Mouse (Mus musculus) gastrocnemius, adult 8-10 months (tissue): Measurements from ENCODE around the gene Rasip1. TPM values are rescaled to one million over a fixed set of nuclear protein-coding genes. Genes with fewer than 3 reads are reported as not detected.

Experiments used
- DNase-seq, 2 experiments: peaks; one replicate each; pipeline ENCODE4 v3.0.0; 2022; ENCODE audit warnings: low spot score in 2 of 2
- total RNA-seq, 4 experiments: library from RNA; stranded (reverse); gene quantifications; 2 replicates each; pipeline ENCODE4 v1.2.4; 2022

Rasip1 gene
- 1 to 10 TPM; 5.1 to 7.0 (median 5.3) TPM for total RNA-seq

- no peak for DNase-seq
Measured at GRCm38 (mm10) chr7:45627261-45627660, at the start of gene Rasip1. Gene Rasip1, plus strand, starts transcription at chr7:45627488.

- no peak for DNase-seq
Measured at GRCm38 (mm10) chr7:45585923-45586322, 41.4 kb upstream of the Rasip1 start.

- no peak for DNase-seq
Measured at GRCm38 (mm10) chr7:45587631-45588592, 39.4 kb upstream of the Rasip1 start.

- DNase-seq, result peak; percentile 95 to 97
Measured at GRCm38 (mm10) chr7:45589173-45589572, 38.1 kb upstream of the Rasip1 start.

GRCm38 (mm10) chr7:45589898-45590297 lies 37.4 kb upstream of the Rasip1 start:
- no peak for DNase-seq

GRCm38 (mm10) chr7:45590874-45591273 lies 36.4 kb upstream of the Rasip1 start:
- DNase-seq, result no peak

GRCm38 (mm10) chr7:45591880-45592279 lies 35.4 kb upstream of the Rasip1 start:
- DNase-seq, result no peak

- DNase-seq, result peak; percentile 60 to 67
Measured at GRCm38 (mm10) chr7:45593118-45593815, 34.0 kb upstream of the Rasip1 start.

- no peak for DNase-seq
Measured at GRCm38 (mm10) chr7:45595176-45595575, 32.1 kb upstream of the Rasip1 start.

GRCm38 (mm10) chr7:45596107-45596506 lies 31.2 kb upstream of the Rasip1 start:
- DNase-seq, result no peak

- no peak for DNase-seq
Measured at GRCm38 (mm10) chr7:45597013-45597412, 30.3 kb upstream of the Rasip1 start.

GRCm38 (mm10) chr7:45597527-45597926 lies 29.8 kb upstream of the Rasip1 start:
- no peak for DNase-seq

- DNase-seq, result no peak
Measured at GRCm38 (mm10) chr7:45598960-45599879, 28.1 kb upstream of the Rasip1 start.

GRCm38 (mm10) chr7:45605704-45606289 lies 21.5 kb upstream of the Rasip1 start:
- no peak for DNase-seq

GRCm38 (mm10) chr7:45609511-45609910 lies 17.8 kb upstream of the Rasip1 start:
- no peak for DNase-seq

- DNase-seq, result peak in 1 of 2 experiments; percentile 42
Measured at GRCm38 (mm10) chr7:45616277-45616676, 11.0 kb upstream of the Rasip1 start.

- DNase-seq, result no peak
Measured at GRCm38 (mm10) chr7:45617042-45617695, 10.1 kb upstream of the Rasip1 start, which contains the start of gene Fut1. Gene Fut1, plus strand, starts transcription at chr7:45617289.

- no peak for DNase-seq
Measured at GRCm38 (mm10) chr7:45618316-45618715, 9.0 kb upstream of the Rasip1 start.

GRCm38 (mm10) chr7:45619592-45619991 lies 7.7 kb upstream of the Rasip1 start:
- DNase-seq, result no peak

GRCm38 (mm10) chr7:45621443-45621842 lies 5.8 kb upstream of the Rasip1 start, which contains the start of gene Izumo1:
Gene Izumo1, plus strand, starts transcription at chr7:45621811.
- DNase-seq, result no peak
